Mouse (Mus musculus): Measurements from ENCODE around the gene Sec14l1. TPM values are rescaled to one million over a fixed set of nuclear protein-coding genes. Genes with fewer than 3 reads are reported as not detected.

Sec14l1 gene
- total and polyA plus RNA-seq, 3 experiments = 42.0 to 55.9 TPM; not detected in 1

GRCm38 (mm10) chr11:117092711-117093110 lies 22.3 kb upstream of the Sec14l1 start:
- H3K79me2 ChIP-seq (ENCODE audit: control insufficient read depth, insufficient read depth, low read length, poor library complexity) = no peaks in the 10 kb centered on the region
- H3K9me3 ChIP-seq (replicated peaks; ENCODE audit: insufficient read depth, low read length) = no peaks in the 10 kb centered on the region
- peaks cover 34 to 39% of the 10 kb centered on the region in 2 experiments for H3K4me1 ChIP-seq (ENCODE audit: control insufficient read depth in 1 of 2, insufficient read depth in 2 of 2, low read length in 2 of 2)
- H3K36me3 ChIP-seq (ENCODE audit: control insufficient read depth in 1 of 2, insufficient read depth in 2 of 2, low read length in 2 of 2) = peaks cover 0 to 35% of the 10 kb centered on the region in 2 experiments; a peak in 2 of 4 replicates
- TF ChIP-seq MYB (IDR thresholded peaks at IDR 0.05; ENCODE audit: low read depth, low read length) (no peak), MAFK (IDR thresholded peaks at IDR 0.05; ENCODE audit: borderline replicate concordance, low read depth, low read length) (peak; percentile 73)
- no peak overlapping the region for H3K27ac ChIP-seq (ENCODE audit: control insufficient read depth, low read depth, low read length)
- H3K27me3 ChIP-seq (ENCODE audit: control insufficient read depth in 1 of 2, insufficient read depth in 2 of 2, low read length in 2 of 2) = peaks cover 0 to 5% of the 10 kb centered on the region in 2 experiments; a peak in 1 of 4 replicates
- peak; percentile 26 for DNase-seq (ENCODE audit: low read depth, low spot score)
- H3K4me3 ChIP-seq (ENCODE audit: control insufficient read depth in 1 of 2, insufficient read depth in 1 of 2, low read depth in 2 of 2, low read length in 2 of 2) = no peak overlapping the region
- no peak overlapping the region for H3K9ac ChIP-seq (ENCODE audit: control insufficient read depth, low read depth, low read length, poor library complexity, severe bottlenecking)

GRCm38 (mm10) chr11:117093900-117094552 lies 20.9 kb upstream of the Sec14l1 start:
- no peak overlapping the region for H3K4me3 ChIP-seq (ENCODE audit: control insufficient read depth in 1 of 2, insufficient read depth in 1 of 2, low read depth in 2 of 2, low read length in 2 of 2)
- no peak overlapping the region for H3K27ac ChIP-seq (ENCODE audit: control insufficient read depth, low read depth, low read length)
- H3K36me3 ChIP-seq (ENCODE audit: control insufficient read depth in 1 of 2, insufficient read depth in 2 of 2, low read length in 2 of 2) = peaks cover 0 to 23% of the 10 kb centered on the region in 2 experiments; a peak in 2 of 4 replicates
- H3K79me2 ChIP-seq (ENCODE audit: control insufficient read depth, insufficient read depth, low read length, poor library complexity) = no peaks in the 10 kb centered on the region
- H3K9me3 ChIP-seq (replicated peaks; ENCODE audit: insufficient read depth, low read length) = no peaks in the 10 kb centered on the region
- DNase-seq (ENCODE audit: low read depth, low spot score) = peak; percentile 50
- H3K4me1 ChIP-seq (ENCODE audit: control insufficient read depth in 1 of 2, insufficient read depth in 2 of 2, low read length in 2 of 2) = peaks cover 26 to 28% of the 10 kb centered on the region in 2 experiments
- no peak overlapping the region for H3K9ac ChIP-seq (ENCODE audit: control insufficient read depth, low read depth, low read length, poor library complexity, severe bottlenecking)
- H3K27me3 ChIP-seq (ENCODE audit: control insufficient read depth in 1 of 2, insufficient read depth in 2 of 2, low read length in 2 of 2) = peaks cover 0 to 5% of the 10 kb centered on the region in 2 experiments; a peak in 1 of 4 replicates
- TF ChIP-seq EP300 (IDR thresholded peaks at IDR 0.05; ENCODE audit: low read depth in 1 of 2, low read length in 2 of 2) (peak in 1 of 2 experiments; percentile 21; a peak in 2 of 4 replicates), JUND (IDR thresholded peaks at IDR 0.05; ENCODE audit: low read depth, low read length) (no peak), POLR2AphosphoS5 (IDR thresholded peaks at IDR 0.05; ENCODE audit: borderline replicate concordance, low read depth, low read length) (no peak), GATA1 (IDR thresholded peaks at IDR 0.05; ENCODE audit: low read depth, low read length) (peak; percentile 78)

DNA sequence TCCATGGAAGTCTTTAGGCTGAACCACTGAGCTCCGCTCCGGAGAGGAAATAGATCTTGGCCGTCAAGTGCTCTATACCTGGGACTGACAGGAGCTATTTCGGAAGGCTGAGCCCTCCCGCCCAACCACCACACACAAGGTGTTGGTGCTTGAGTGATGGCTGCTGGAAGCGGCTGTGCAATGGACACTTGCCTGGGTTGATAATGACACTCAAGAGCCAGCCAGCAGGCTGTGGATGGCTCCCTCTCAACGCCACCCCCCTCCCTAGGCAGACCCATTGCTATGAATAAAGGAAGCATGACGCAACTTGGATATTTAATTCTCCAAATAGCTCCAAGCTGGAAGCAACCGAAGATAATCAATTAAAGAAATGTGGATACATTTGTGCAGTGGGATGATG lies 20.3 kb upstream of the Sec14l1 start:
- peaks cover 0 to 5% of the 10 kb centered on the region in 2 experiments; a peak in 1 of 4 replicates for H3K27me3 ChIP-seq (ENCODE audit: control insufficient read depth in 1 of 2, insufficient read depth in 2 of 2, low read length in 2 of 2)
- H3K4me3 ChIP-seq (ENCODE audit: control insufficient read depth in 1 of 2, insufficient read depth in 1 of 2, low read depth in 2 of 2, low read length in 2 of 2) = no peak overlapping the region
- peaks cover 0 to 17% of the 10 kb centered on the region in 2 experiments; a peak in 2 of 4 replicates for H3K36me3 ChIP-seq (ENCODE audit: control insufficient read depth in 1 of 2, insufficient read depth in 2 of 2, low read length in 2 of 2)
- DNase-seq (ENCODE audit: low read depth, low spot score) = no peak
- H3K4me1 ChIP-seq (ENCODE audit: control insufficient read depth in 1 of 2, insufficient read depth in 2 of 2, low read length in 2 of 2) = peaks cover 20 to 22% of the 10 kb centered on the region in 2 experiments
- TF ChIP-seq JUND (IDR thresholded peaks at IDR 0.05; ENCODE audit: low read depth, low read length) (no peak), SMC3 (IDR thresholded peaks at IDR 0.05; ENCODE audit: low read depth, low read length) (no peak), MAFK (IDR thresholded peaks at IDR 0.05; ENCODE audit: borderline replicate concordance, low read depth, low read length) (no peak), CHD2 (IDR thresholded peaks at IDR 0.05; ENCODE audit: low read length) (no peak), TAL1 (IDR thresholded peaks at IDR 0.05; ENCODE audit: low read length) (no peak), ETS1 (IDR thresholded peaks at IDR 0.05; ENCODE audit: low read depth, low read length) (no peak), MXI1 (IDR thresholded peaks at IDR 0.05; ENCODE audit: low read depth, low read length) (no peak), CHD1 (IDR thresholded peaks at IDR 0.05; ENCODE audit: low read depth, low read length) (no peak), USF2 (IDR thresholded peaks at IDR 0.05; ENCODE audit: borderline replicate concordance in 1 of 2, insufficient read depth in 1 of 2, low read depth in 1 of 2, low read length in 2 of 2) (no peak), BHLHE40 (IDR thresholded peaks at IDR 0.05; ENCODE audit: borderline replicate concordance, low read depth, low read length) (no peak), UBTF (IDR thresholded peaks at IDR 0.05; ENCODE audit: borderline replicate concordance, insufficient read depth, low read depth, low read length) (no peak), ZNF384 (IDR thresholded peaks at IDR 0.05; ENCODE audit: low read depth, low read length) (no peak), EP300 (IDR thresholded peaks at IDR 0.05; ENCODE audit: low read depth in 1 of 2, low read length in 2 of 2) (no peak), SIN3A (IDR thresholded peaks at IDR 0.05; ENCODE audit: low read length) (no peak), MAZ (IDR thresholded peaks at IDR 0.05; ENCODE audit: low read depth, low read length) (no peak)
- no peak overlapping the region for H3K27ac ChIP-seq (ENCODE audit: control insufficient read depth, low read depth, low read length)
- H3K9me3 ChIP-seq (replicated peaks; ENCODE audit: insufficient read depth, low read length) = no peaks in the 10 kb centered on the region
- no peaks in the 10 kb centered on the region for H3K79me2 ChIP-seq (ENCODE audit: control insufficient read depth, insufficient read depth, low read length, poor library complexity)
- H3K9ac ChIP-seq (ENCODE audit: control insufficient read depth, low read depth, low read length, poor library complexity, severe bottlenecking) = no peak overlapping the region

Data from MEL (cell line).